Mouse (Mus musculus) macrophage (primary cell): ENCODE measurements around the gene Cdc14b. TPM values are rescaled to one million over a fixed set of nuclear protein-coding genes. Genes with fewer than 3 reads are reported as not detected.

ENCODE experiments used
- H3K27ac ChIP-seq: fragments of 350-480 bp; formaldehyde crosslinking; 2 replicates; pipeline ENCODE4 v1.9.0; 2021
- H3K36me3 ChIP-seq: fragments of 350-480 bp; formaldehyde crosslinking; 2 replicates; pipeline ENCODE4 v1.9.0; 2021; ENCODE audit errors: inconsistent target
- H3K4me3 ChIP-seq: fragments of 350-480 bp; formaldehyde crosslinking; 2 replicates; pipeline ENCODE4 v1.9.0; 2021; ENCODE audit errors: inconsistent target
- H3K79me2 ChIP-seq: fragments of 350-480 bp; formaldehyde crosslinking; 2 replicates; pipeline ENCODE4 v1.9.0; 2021; ENCODE audit errors: inconsistent target
- WGBS: methylation state at CpG from one replicate; pipeline ENCODE4 v1.1.7; 2026; ENCODE audit warnings: inconsistent platforms; ENCODE audit not compliant: missing documents; 5-methylcytosine and 5-hydroxymethylcytosine counted together
- polyA plus RNA-seq: library from polyadenylated mRNA; stranded (reverse); fragments of 250-400 nt; gene quantifications from 3 replicates; pipeline ENCODE4 v1.2.4, GENCODE M21; 2018; ENCODE audit warnings: inconsistent platforms

Cdc14b gene
- polyA plus RNA-seq, 1 experiment from 2014 or later = 7.6 TPM

DNA sequence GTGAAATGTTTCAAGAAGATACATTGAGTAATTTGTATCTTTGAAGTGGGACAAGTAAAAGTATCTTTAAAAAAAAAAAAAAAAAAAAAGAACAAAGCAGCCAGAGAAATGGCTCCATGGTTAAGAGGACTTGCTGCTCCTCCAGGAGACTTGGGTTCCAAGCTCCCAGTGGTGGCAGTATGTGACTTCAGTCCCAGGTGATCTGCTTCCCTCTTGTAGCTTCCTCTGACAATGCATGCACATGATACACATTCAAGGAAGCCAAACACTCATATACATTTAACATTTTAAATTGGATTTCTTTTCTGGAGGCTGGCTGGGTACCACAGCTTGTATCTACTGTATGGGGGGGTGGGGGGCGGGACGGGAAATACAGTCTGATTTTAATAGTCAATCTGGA is 120.4 kb downstream of the Cdc14b start:
- 83% methylated on average over 2 of the region's 2 CpGs for WGBS
- H3K36me3 ChIP-seq = no peaks in the 10 kb centered on the region
- H3K27ac ChIP-seq = peak overlapping the region; percentile 78
- H3K4me3 ChIP-seq = no peak overlapping the region
- peaks cover 26% of the 10 kb centered on the region for H3K79me2 ChIP-seq

DNA sequence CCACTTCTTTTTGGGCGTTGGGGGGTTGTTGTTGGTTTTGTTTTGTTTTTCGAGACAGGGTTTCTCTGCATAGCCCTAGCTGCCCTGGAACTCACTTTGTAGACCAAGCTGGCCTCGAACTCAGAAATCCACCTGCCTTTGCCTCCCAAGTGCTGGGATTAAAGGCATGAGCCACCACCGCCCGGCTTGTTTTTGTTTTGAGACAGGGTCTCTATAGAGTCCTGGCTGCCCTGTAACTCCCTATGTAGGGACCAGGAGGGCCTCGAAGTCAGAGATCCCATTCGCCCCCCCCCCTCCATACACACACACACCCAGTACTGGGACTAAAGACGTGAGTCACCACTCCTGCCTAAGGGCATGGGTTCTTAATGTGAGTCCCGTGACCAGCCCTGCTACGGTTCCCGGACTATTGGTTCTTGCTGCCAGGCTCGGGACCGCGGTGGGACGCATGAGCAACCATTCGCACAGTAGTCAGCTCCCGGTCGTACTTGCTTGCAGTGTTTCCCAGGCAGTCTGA is 121.3 kb downstream of the Cdc14b start:
- H3K27ac ChIP-seq = peak overlapping the region; percentile 78
- no peaks in the 10 kb centered on the region for H3K36me3 ChIP-seq
- peak overlapping the region; percentile 30 for H3K4me3 ChIP-seq
- 2% methylated on average over 18 of the region's 18 CpGs for WGBS
- H3K79me2 ChIP-seq = peaks cover 34% of the 10 kb centered on the region

DNA sequence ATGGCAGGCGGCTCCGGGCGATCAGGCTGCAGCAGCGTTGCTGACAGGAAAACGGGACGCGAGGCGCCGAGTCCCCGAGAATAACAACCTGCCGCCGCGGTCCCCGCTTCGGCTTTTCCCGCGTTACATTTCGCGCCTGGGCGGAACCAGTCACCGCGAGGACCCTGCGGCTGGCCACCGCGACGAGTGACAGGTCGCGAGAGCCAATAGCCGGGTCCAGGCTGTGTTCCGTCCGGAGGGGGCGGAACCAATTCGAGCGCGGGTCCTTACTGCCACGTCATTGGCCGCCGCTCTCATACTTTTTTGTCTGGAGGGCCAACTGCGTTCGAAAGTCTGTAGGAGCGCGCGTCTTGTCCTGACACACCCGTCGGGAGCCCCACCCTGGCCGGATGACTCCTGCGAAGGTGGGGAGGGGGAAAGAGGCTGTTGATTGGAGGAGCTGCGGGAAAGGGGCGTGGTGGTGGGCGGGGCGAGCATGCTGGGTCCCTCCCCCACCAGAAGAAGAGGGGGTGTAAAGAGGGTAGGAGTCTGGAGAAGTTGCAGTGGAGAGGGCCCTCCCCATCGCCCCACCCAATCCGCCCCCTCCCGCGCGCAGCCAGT is 121.9 kb downstream of the Cdc14b start, which contains the start of gene Zfp367:
TSS of gene Zfp367 (minus strand) at position 120 of the 600 bp plus-strand sequence.
- under 1% methylated on average over 54 of the region's 56 CpGs for WGBS
- Histone ChIP-seq H3K79me2 (peaks cover 41% of the 10 kb centered on the region), H3K4me3 (peak within 1 kb of the TSS; percentile 91), H3K27ac (peak within 1 kb of the TSS; percentile 82), H3K36me3 (no peaks in the 10 kb centered on the region)

DNA sequence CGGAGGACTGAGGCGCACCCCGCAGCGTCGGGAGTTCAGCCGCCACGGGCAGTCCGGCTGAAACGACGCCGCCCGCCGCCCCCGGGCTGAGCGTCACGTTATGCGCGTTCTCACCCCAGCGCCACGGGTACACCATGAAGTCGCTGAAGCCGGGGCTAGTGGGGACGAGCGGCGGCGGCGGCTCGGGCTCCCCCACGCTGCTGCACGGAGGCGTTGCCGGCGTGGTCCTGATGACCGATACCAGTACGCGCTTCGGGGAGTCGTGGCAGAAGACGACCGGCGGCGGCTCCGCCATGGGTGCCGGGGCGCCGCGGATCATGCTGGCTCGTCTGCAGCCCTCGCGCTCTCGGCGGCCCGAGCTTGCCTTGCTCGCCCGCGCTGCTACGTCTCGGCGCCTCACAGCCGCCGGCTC is 122.4 kb downstream of the Cdc14b start:
- Histone ChIP-seq H3K27ac (no peak overlapping the region), H3K4me3 (no peak overlapping the region; the same call in 1 of the 2 replicates), H3K36me3 (no peaks in the 10 kb centered on the region), H3K79me2 (peaks cover 46% of the 10 kb centered on the region)
- WGBS = under 1% methylated on average over 52 of the region's 61 CpGs

DNA sequence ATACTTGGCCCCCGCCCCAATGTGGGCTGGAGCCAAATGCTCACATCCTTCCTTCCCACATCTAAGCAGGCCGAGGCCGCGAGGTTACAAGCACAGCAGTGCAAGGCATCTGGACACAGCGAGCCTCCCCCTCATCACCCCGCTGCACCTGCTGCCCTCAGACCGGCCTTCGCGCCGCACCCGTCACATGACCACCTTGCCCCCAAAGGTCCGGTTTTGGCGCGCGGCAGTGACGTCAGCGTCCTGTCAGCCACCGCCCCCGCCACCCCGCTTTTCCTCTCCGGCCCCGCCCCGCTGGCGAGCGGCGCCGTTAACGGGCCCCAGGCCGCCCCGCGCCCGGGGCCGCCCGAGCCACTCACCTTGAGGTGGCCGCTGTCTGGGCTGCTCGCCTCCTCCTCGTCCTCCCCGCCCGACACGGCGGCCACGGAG is 122.8 kb downstream of the Cdc14b start:
- under 1% methylated on average over 37 of the region's 42 CpGs for WGBS

DNA sequence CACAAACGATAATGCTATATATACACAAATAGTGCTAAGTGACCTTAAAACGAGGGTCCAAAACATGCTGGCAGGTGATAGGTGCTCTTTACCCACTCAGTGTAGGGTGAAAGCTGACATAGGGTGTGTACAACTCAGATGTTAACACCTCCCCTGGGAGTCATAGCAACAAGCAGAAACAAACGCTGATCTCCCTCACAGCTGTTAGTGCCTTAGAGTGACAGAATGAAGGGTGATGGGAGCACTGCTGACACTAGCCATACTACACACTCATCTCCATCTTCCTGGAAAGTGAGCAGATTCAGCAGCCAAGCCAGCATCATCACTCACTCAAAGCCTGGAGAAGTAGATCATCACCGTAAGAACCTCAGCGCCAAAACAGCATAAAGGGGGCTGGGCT is 125.0 kb downstream of the Cdc14b start:
- Histone ChIP-seq H3K4me3 (no peak overlapping the region), H3K79me2 (peaks cover 67% of the 10 kb centered on the region), H3K36me3 (no peaks in the 10 kb centered on the region), H3K27ac (no peak overlapping the region)
- 70% methylated on average over 5 of the region's 5 CpGs for WGBS

More for the DNA sequence above, 122.8 kb downstream of the Cdc14b start:
- Histone ChIP-seq H3K27ac (peak overlapping the region; percentile 82), H3K4me3 (peak overlapping the region; percentile 91), H3K36me3 (no peaks in the 10 kb centered on the region), H3K79me2 (peaks cover 50% of the 10 kb centered on the region)

Other genes starting within 250 kb of the Cdc14b start
- gene Hsd17b3, start 186.1 kb downstream of the Cdc14b start, polyA plus RNA-seq = not detected in 3 replicates
- gene Slc35d2, start 145.9 kb downstream of the Cdc14b start, polyA plus RNA-seq = 9.8 to 12.2 TPM (median 10.3 TPM) in 3 replicates
- gene Zfp367, start 122.1 kb downstream of the Cdc14b start, polyA plus RNA-seq = 11.3 to 21.4 TPM (median 14.7 TPM) in 3 replicates
- gene Habp4, start 113.5 kb downstream of the Cdc14b start, polyA plus RNA-seq = 11.3 to 21.1 TPM (median 14.9 TPM) in 3 replicates
- gene Aaed1, start 37.4 kb upstream of the Cdc14b start, polyA plus RNA-seq = 14.5 to 40.9 TPM (median 29.7 TPM) in 3 replicates
- gene Ctsl, start 95.6 kb upstream of the Cdc14b start, polyA plus RNA-seq = 822 to 3,190 TPM (median 998 TPM) in 3 replicates
- 11.3 to 20.3 TPM (median 11.6 TPM) in 3 replicates for gene Cdk20, start 157.0 kb upstream of the Cdc14b start, polyA plus RNA-seq
- not detected in 3 replicates for gene Fam240b, start 222.5 kb upstream of the Cdc14b start, polyA plus RNA-seq